Mouse (Mus musculus): ENCODE results near the gene Elavl2.

The Elavl2 gene

DNA sequence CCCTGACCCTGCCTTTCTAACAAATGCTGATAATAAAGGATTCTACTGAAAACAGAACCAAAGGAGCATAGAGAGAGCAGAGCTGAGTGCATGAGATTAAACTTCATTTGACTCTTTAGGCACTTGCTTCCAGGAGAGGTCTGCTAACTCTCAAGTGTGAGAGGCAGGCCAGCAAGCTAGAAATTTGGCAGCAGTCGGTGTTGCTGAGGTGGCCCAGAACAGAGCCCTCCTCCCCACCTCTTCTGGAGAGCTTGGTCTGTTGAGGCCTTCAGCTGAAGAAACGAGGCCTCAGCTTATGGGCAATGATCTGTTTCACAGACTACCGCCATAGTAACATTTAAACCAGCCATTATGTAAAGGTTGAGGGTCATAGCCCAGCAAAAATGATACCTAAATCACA is 186.7 kb downstream of the Elavl2 start:
- DNase-seq (ENCODE audit: low read depth, low spot score): no peak

DNA sequence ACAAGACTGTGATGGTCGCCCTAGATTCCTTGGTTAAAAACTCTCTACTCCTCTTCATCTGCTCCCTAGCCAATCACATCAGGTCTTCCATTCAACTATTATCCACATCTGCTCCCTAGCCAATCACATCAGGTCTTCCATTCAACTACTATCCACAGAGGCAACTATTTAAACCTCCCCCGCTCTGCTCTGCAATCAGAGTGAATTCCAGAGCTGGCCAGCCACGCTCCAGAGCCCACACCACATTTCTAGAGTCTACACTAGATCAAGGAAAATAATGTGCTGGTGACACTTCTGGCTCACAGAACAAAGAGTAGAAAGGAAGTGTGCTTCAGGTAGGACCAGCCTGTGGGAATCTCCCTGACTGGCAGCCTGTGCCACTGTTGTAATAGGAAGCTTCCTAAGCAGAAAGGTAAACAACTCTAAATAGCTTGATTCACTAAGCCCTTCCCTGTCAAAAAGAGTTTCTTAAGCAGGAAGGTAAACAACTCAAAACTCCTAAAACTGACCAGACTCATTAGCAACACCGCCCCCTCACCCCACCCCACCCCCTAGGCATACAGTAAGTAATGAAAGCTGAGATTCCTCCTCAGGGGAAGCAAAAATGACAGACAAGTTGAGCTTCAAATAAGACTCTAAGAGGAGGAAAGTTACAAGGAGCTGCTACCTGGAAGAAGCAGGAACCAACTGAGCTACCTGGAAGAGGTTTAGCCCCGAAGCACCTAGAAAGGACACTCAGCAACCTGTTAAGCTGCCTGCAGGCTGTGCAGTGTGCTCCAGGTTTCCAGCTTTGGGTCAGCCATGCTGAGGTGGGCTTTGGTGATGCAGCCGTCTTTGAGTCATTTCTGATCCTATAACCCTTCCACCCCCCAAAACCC is 191.9 kb downstream of the Elavl2 start:
- DNase-seq (ENCODE audit: low read depth, low spot score): no peak

Data from A20 (cell line).